Mouse (Mus musculus) forebrain, embryonic 13.5 days (tissue): ENCODE results near the gene P4htm. TPM values are rescaled to one million over a fixed set of nuclear protein-coding genes. Genes with fewer than 3 reads are reported as not detected.
"Not testable (repeated sequence)": the region's sequence is repeated elsewhere in the genome, so short reads cannot be mapped to it uniquely, and the experiment has no call there.

Source experiments
- ATAC-seq: fragments of 200-750 bp; cut with Nextera tagmentation; 2 replicates; pipeline ENCODE4 v1.8.0; 2017
- H3K27ac ChIP-seq: fragments of 300-500 bp; sonication (generic); 2 replicates; pipeline ENCODE4 v1.5.1; 2015; ENCODE audit warnings: inconsistent platforms, mild to moderate bottlenecking, moderate library complexity
- H3K27me3 ChIP-seq: fragments of 300-500 bp; sonication (generic); 2 replicates; pipeline ENCODE4 v1.6.1; 2015; ENCODE audit warnings: mild to moderate bottlenecking, inconsistent platforms
- H3K36me3 ChIP-seq: fragments of 300-500 bp; sonication (generic); 2 replicates; pipeline ENCODE4 v1.6.1; 2015; ENCODE audit warnings: mild to moderate bottlenecking, inconsistent platforms; ENCODE audit not compliant: poor library complexity, severe bottlenecking
- H3K4me1 ChIP-seq: fragments of 300-500 bp; sonication (generic); 2 replicates; pipeline ENCODE4 v1.6.1; 2015; ENCODE audit warnings: inconsistent platforms
- H3K4me2 ChIP-seq: fragments of 300-500 bp; sonication (generic); 2 replicates; pipeline ENCODE4 v1.6.1; 2015; ENCODE audit warnings: inconsistent platforms, mild to moderate bottlenecking, moderate library complexity
- H3K4me3 ChIP-seq: fragments of 300-500 bp; sonication (generic); 2 replicates; pipeline ENCODE4 v1.5.1; 2015; ENCODE audit warnings: mild to moderate bottlenecking, inconsistent platforms
- H3K9ac ChIP-seq: fragments of 300-500 bp; sonication (generic); 2 replicates; pipeline ENCODE4 v1.6.1; 2015; ENCODE audit warnings: mild to moderate bottlenecking, inconsistent platforms
- H3K9me3 ChIP-seq: fragments of 300-500 bp; sonication (generic); replicated peaks from 2 replicates; pipeline ENCODE4 v1.6.1; 2016; ENCODE audit warnings: inconsistent platforms
- WGBS: fragments of 180-500 bp; shearing (Covaris S2); methylation state at CpG from one replicate; pipeline ENCODE4 v1.1.7; 2015; 5-methylcytosine and 5-hydroxymethylcytosine counted together
- polyA plus RNA-seq: library from polyadenylated mRNA; unstranded; fragments of >200 nt; fragmentation: Nextera tagmentation; extraction: Ambion mirVana; gene quantifications from 2 replicates; pipeline ENCODE4 v1.2.1, GENCODE M21; 2015

The P4htm gene
- polyA plus RNA-seq, 1 experiment from 2014 or later: 16.6 TPM

DNA sequence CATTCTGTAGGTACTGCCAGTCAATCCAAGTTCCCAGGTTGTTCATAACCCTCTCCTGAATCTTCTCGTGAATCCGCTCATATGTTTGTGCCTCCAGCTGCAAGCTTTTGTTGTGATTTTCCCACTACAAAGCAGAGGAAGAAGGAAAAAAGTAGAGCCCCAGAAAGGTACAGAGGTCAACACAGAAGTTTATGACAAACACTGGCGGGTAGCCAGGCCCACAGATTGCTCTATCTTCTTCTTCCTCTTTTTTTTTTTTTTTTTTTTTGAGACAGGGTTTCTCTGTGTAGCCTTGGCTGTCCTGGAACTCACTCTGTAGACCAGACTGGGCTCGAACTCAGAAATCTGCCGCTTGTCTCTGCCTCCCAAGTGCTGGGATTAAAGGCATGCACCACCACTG, 10.5 kb upstream of the P4htm start:
- H3K36me3 ChIP-seq: peaks cover 98% of the 10 kb centered on the region
- 92% methylated on average over 5 of the region's 5 CpGs for WGBS
- H3K4me3 ChIP-seq: not testable (repeated sequence)

DNA sequence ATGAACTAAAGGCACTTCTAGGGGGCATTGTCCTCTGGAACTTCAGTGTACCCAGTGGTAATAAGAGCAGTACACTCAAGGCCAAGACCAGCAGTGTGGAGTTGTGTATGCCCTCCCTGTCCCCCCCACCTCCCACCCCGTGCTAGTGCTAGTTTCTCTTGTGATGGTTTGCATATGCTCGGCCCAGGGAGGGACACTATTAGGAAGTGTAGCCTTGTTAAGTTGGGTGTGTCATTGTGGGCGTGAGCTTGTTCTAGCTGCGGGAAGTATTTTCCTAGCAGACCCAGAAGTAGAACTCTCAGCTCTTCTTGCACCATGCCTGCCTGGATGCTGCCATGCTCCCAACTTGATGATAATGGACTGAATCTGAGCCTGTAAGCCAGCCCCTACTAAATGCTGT, 4.5 kb upstream of the P4htm start:
- no peaks in the 10 kb centered on the region for H3K27me3 ChIP-seq
- no peak overlapping the region for H3K4me3 ChIP-seq
- H3K9me3 ChIP-seq: no peaks in the 10 kb centered on the region
- no peak for ATAC-seq
- no peak overlapping the region for H3K9ac ChIP-seq
- WGBS: 80% methylated on average over 4 of the region's 4 CpGs
- H3K27ac ChIP-seq: no peak overlapping the region
- H3K4me2 ChIP-seq: no peak overlapping the region
- H3K36me3 ChIP-seq: peaks cover 46% of the 10 kb centered on the region
- H3K4me1 ChIP-seq: peaks cover 3% of the 10 kb centered on the region; the same call in 1 of the 2 replicates

More for the DNA sequence above, 10.5 kb upstream of the P4htm start:
- not testable (repeated sequence) for H3K4me2 ChIP-seq, H3K9ac ChIP-seq, H3K4me1 ChIP-seq, ATAC-seq, H3K27me3 ChIP-seq, H3K27ac ChIP-seq, H3K9me3 ChIP-seq

GRCm38 (mm10) chr9:108600011-108600410, 2.5 kb upstream of the P4htm start:
- WGBS: 69% methylated on average over 2 of the region's 2 CpGs

DNA sequence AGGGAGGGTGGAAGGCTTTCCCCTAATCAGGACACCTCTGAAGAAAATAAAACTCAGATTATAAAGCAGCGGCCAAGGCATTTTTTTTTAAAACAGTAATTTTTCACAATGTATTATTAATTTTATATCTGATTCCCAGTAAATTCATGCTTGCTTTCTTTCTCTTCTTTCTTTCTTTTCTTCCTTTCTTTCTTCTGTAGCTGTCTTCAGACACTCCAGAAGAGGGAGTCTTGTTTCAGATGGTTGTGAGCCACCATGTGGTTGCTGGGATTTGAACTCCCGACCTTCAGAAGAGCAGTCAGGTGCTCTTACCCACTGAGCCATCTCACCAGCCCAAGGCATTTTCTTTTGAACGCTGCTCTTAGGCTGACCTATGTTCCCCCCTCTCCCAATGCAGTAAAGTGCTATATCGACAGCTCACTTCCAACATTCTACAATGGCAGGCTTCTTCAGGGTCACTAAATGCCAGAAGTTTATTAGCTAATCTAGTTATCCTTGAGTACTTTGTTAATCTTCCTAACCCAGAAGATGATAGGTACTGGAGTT, 1.6 kb upstream of the P4htm start:
- no peak overlapping the region for H3K27ac ChIP-seq
- peaks cover 19% of the 10 kb centered on the region for H3K36me3 ChIP-seq
- ATAC-seq: no peak
- no peaks in the 10 kb centered on the region for H3K27me3 ChIP-seq
- H3K4me1 ChIP-seq: peaks cover 13% of the 10 kb centered on the region
- H3K4me3 ChIP-seq: no peak overlapping the region
- no peaks in the 10 kb centered on the region for H3K9me3 ChIP-seq
- no peak overlapping the region for H3K9ac ChIP-seq
- WGBS: 79% methylated on average over 4 of the region's 4 CpGs
- H3K4me2 ChIP-seq: no peak overlapping the region

More at GRCm38 (mm10) chr9:108600011-108600410, 2.5 kb upstream of the P4htm start:
- no peaks in the 10 kb centered on the region for H3K9me3 ChIP-seq
- peaks cover 13% of the 10 kb centered on the region for H3K4me1 ChIP-seq
- H3K36me3 ChIP-seq: peaks cover 28% of the 10 kb centered on the region
- no peak for ATAC-seq
- H3K4me3 ChIP-seq: no peak overlapping the region
- H3K27me3 ChIP-seq: no peaks in the 10 kb centered on the region
- H3K9ac ChIP-seq: no peak overlapping the region
- H3K27ac ChIP-seq: no peak overlapping the region
- no peak overlapping the region for H3K4me2 ChIP-seq

DNA sequence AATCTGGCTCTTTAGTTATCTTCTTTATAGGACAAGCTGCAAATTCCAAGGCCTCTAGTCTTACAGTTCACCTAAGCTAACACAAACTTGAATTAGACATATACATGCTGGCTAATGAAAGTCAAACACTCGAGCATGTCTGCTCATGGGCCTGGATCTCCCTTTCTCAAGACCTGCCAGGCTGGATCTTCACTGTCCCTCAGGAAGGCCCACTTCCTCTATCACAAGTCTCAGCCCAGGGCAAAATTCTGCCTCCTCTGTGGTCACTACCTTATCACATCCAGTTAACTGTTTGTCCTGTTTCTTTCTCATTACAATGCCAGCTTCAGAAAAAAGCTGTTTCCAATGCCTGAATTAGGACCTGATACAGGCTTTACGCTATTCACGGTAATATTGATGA, 3.1 kb downstream of the P4htm start:
- ATAC-seq: no peak
- Histone ChIP-seq H3K27me3 (no peaks in the 10 kb centered on the region), H3K27ac (no peak overlapping the region), H3K4me3 (no peak overlapping the region), H3K4me1 (peaks cover 18% of the 10 kb centered on the region), H3K9ac (no peak overlapping the region), H3K36me3 (peaks cover 9% of the 10 kb centered on the region; the same call in 1 of the 2 replicates), H3K4me2 (no peak overlapping the region), H3K9me3 (no peaks in the 10 kb centered on the region)
- WGBS: 88% methylated on average over 3 of the region's 3 CpGs

DNA sequence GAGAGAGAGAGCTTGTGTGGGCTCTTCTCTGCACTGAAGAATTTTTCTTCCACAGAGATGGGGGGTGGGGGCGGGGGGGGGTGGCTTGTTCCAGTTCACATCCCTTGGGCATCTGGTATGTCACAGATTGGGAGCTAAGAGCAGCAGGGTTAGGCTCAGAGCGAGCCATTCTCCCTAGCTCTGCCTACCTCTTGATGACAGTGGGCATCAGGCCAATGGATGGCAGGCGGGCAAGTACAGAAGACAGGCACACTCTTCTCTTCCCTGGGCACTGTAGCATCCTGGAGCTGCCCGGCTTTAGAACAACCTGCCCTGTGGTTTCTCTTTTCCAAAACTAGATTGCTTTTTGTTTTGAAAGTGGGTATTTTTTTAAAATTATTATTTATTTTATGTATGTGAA, 6.0 kb downstream of the P4htm start:
- no peak overlapping the region for H3K4me2 ChIP-seq
- no peak overlapping the region for H3K4me3 ChIP-seq
- no peak overlapping the region for H3K9ac ChIP-seq
- H3K4me1 ChIP-seq: peaks cover 40% of the 10 kb centered on the region
- 77% methylated on average over 4 of the region's 4 CpGs for WGBS
- no peaks in the 10 kb centered on the region for H3K9me3 ChIP-seq
- peak overlapping the region; percentile 40; the same call in 1 of the 2 replicates for H3K27ac ChIP-seq
- no peak for ATAC-seq
- H3K27me3 ChIP-seq: no peaks in the 10 kb centered on the region
- H3K36me3 ChIP-seq: peaks cover 9% of the 10 kb centered on the region; the same call in 1 of the 2 replicates

DNA sequence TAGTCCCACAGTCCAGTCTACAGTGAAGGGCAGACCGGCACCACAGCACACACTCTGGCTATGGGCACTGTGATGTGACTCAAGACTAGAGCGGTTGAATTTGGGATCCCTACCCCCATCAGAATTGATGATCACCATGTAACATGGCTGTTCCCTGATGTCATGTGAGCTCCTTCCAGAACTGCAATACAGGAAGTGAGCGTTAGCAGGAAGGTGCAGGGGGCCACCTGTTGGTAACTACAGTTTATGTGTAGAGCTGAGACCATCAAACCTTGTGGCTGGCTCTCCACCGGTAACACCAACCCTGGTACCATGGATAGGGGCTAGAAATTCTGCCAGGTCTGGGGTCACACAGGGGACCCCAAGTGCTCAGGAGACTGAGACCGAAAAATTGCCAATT, 8.2 kb downstream of the P4htm start:
- 69% methylated on average over 5 of the region's 5 CpGs for WGBS
- H3K9ac ChIP-seq: no peak overlapping the region
- H3K4me1 ChIP-seq: peaks cover 40% of the 10 kb centered on the region
- ATAC-seq: no peak
- H3K36me3 ChIP-seq: peaks cover 9% of the 10 kb centered on the region; the same call in 1 of the 2 replicates
- no peak overlapping the region for H3K4me2 ChIP-seq
- no peak overlapping the region for H3K4me3 ChIP-seq
- no peaks in the 10 kb centered on the region for H3K27me3 ChIP-seq
- no peaks in the 10 kb centered on the region for H3K9me3 ChIP-seq
- peak overlapping the region; percentile 97 for H3K27ac ChIP-seq

DNA sequence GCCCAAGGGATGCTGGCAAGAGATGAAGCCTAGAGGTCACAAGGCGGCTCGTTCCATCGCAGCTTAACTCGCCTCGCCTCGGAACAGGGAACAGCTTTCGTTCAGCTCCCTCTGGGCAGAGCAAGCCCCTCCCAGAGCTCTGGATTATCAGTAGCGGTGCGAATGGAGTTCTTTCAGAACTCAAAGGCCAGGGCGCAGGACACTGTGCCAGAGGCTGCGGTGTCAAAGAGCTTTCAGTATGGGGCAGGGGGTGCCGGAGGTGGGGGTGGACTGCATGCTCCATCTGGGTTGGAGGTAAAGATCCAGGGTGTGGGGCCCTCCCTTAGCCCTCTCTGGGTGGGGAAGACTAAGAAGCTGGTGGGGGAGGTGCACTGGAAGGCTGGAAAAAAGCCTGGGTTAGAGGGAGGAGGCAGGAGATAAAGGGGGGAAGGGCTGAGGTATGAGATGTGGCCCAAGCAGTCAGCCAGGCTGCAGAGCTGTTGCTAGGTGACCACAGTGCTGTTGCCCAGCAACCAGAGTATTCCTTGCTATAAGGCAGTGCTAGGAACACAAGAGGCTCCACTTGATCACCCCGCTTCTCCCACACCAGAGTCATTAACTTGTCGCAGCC, 9.8 kb downstream of the P4htm start:
- Histone ChIP-seq H3K4me3 (peak overlapping the region; percentile 22), H3K27ac (peak overlapping the region; percentile 97), H3K27me3 (no peaks in the 10 kb centered on the region), H3K4me2 (peak overlapping the region; percentile 58), H3K36me3 (0 out of 2 replicates have a peak, but pooled peaks cover under 1% of the 10 kb centered on the region), H3K9me3 (no peaks in the 10 kb centered on the region), H3K9ac (peak overlapping the region; percentile 58), H3K4me1 (peaks cover 40% of the 10 kb centered on the region)
- 0% methylated on average over 14 of the region's 14 CpGs for WGBS
- ATAC-seq: peak; percentile 98

DNA sequence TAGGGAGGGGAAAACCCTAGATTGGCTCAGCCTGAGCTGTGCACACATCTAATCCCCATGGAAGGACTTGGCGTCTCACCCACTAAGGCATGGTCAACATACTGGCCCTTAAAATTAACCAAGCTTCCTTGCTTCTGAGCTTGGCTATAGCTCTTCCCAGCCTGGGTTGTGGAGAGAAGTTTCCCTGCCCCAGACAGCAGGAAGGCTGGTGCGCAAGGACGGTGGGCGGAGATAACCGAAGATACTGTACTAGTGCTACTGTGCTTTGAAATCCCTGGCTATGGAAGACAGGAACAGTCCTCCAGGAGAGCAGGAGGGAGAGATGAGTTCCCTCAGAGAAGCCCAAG, 18.1 kb downstream of the P4htm start:
- Histone ChIP-seq H3K4me2 (peak overlapping the region; percentile 88), H3K27me3 (no peaks in the 10 kb centered on the region), H3K4me1 (peaks cover 46% of the 10 kb centered on the region), H3K4me3 (peak overlapping the region; percentile 76), H3K9ac (peak overlapping the region; percentile 72), H3K36me3 (peaks cover 38% of the 10 kb centered on the region), H3K9me3 (no peaks in the 10 kb centered on the region), H3K27ac (peak overlapping the region; percentile 95)
- ATAC-seq: no peak
- 68% methylated on average over 5 of the region's 5 CpGs for WGBS

DNA sequence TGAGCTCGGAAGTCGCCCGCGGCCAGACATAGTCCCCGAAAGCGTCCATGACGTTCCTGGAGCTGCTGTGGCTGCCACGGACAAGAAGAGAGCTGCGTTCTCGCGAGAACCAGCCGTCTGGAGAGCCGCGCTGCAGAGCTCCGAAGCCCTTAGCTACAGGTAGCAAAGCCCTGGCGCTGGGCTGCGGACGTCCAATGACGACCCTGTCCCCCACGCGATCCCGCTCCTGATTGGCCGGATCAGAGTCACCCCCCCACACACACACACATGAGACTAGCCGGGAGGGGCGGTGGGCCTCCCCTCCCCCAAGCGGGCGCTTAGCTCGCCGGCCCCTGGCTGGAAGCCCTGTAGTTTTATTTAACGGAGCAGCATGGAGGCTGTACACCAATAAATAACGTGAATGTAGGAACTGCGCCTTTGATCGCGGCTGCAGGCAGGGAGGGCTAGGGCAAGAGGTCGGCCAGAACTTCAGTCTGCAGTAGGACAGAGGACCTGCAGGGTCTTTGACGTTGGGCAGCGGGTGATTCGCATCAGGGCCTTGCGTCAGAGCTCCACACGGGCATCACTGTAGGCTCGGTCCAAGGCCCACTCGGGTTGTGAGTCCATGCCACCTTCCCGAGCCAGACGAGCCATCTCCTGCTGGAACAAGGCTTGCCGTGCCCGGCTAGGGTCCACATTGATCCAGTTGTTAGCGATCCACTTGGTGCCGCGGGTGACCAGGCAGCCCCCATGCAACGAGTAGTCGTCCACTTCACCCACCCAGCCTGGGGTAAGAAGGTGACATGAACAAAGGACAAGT, 18.7 kb downstream of the P4htm start, which contains the start of gene Wdr6:
Gene Wdr6, minus strand, starts transcription at position 195 of the 799 bp plus-strand sequence.
- WGBS: 3% methylated on average over 51 of the region's 51 CpGs
- no peaks in the 10 kb centered on the region for H3K27me3 ChIP-seq
- H3K4me1 ChIP-seq: peaks cover 51% of the 10 kb centered on the region
- peak within 1 kb of the TSS; percentile 95 for H3K27ac ChIP-seq
- H3K9ac ChIP-seq: peak within 1 kb of the TSS; percentile 72
- H3K4me2 ChIP-seq: peak within 1 kb of the TSS; percentile 88
- no peaks in the 10 kb centered on the region for H3K9me3 ChIP-seq
- ATAC-seq: peak; percentile 97
- H3K36me3 ChIP-seq: peaks cover 44% of the 10 kb centered on the region
- peak within 1 kb of the TSS; percentile 76 for H3K4me3 ChIP-seq

DNA sequence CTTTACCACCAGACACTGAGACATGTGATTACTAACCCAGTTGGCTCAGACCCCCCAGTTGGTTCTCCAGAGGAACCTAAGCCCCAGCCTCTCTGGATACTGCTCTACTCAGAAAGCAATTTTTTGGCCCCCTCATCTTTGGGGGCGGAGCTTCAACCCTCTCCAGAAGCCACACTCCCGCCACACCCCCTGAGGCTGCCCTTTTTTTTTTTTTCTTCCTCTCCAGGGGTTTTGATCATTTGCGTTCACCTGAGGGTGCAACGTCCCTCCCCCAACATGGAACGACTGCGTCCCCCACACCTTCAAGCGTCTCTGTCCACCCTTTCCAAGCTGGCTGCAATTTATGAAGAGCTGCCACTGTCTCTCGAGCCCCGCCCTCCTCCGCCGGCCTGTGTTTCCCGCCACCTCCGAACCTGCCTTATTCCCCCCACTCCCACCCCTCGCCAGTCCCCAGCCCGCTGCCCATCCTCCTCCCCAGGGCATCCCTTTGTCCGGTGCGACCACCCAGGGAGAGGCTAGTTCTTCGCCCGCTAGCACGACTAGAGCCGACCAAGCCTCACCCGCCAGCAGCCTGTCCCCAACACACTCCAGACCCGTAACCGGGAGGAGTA, 19.4 kb downstream of the P4htm start:
- H3K4me3 ChIP-seq: peak overlapping the region; percentile 76
- no peaks in the 10 kb centered on the region for H3K27me3 ChIP-seq
- WGBS: under 1% methylated on average over 24 of the region's 24 CpGs
- H3K27ac ChIP-seq: peak overlapping the region; percentile 95
- peak overlapping the region; percentile 72 for H3K9ac ChIP-seq
- H3K4me1 ChIP-seq: peaks cover 55% of the 10 kb centered on the region
- ATAC-seq: peak; percentile 26
- no peaks in the 10 kb centered on the region for H3K9me3 ChIP-seq
- H3K4me2 ChIP-seq: peak overlapping the region; percentile 88
- H3K36me3 ChIP-seq: peaks cover 51% of the 10 kb centered on the region

GRCm38 (mm10) chr9:108577025-108577424, 20.4 kb downstream of the P4htm start:
- ATAC-seq: no peak
- Histone ChIP-seq H3K36me3 (peaks cover 55% of the 10 kb centered on the region), H3K4me3 (peak overlapping the region; percentile 76), H3K9ac (peak overlapping the region; percentile 72), H3K9me3 (no peaks in the 10 kb centered on the region), H3K4me2 (peak overlapping the region; percentile 88), H3K4me1 (peaks cover 55% of the 10 kb centered on the region), H3K27me3 (no peaks in the 10 kb centered on the region), H3K27ac (no peak overlapping the region)
- 43% methylated on average over 6 of the region's 6 CpGs for WGBS
